Mouse (Mus musculus) right cerebral cortex, postnatal 4 days (tissue): ENCODE data around the gene Gm43064.

ENCODE experiments used
- DNase-seq: peaks from one replicate; pipeline ENCODE4 v3.0.0-alpha.2; 2022

Gene Gm43064

GRCm38 (mm10) chr3:103857036-103857805 is 47.8 kb downstream of the Gm43064 start:
- no peak for DNase-seq

- no peak for DNase-seq
Observed at GRCm38 (mm10) chr3:103857977-103858563, 48.7 kb downstream of the Gm43064 start.

GRCm38 (mm10) chr3:103858881-103859801 is 49.8 kb downstream of the Gm43064 start, which contains the start of gene Ptpn22:
Gene Ptpn22 (plus strand): TSS chr3:103859795.
- no peak for DNase-seq

GRCm38 (mm10) chr3:103859851-103860391 is 50.5 kb downstream of the Gm43064 start:
- no peak for DNase-seq

GRCm38 (mm10) chr3:103862721-103863220 is 53.4 kb downstream of the Gm43064 start:
- DNase-seq: no peak

GRCm38 (mm10) chr3:103864200-103864599 is 54.8 kb downstream of the Gm43064 start:
- DNase-seq: no peak

GRCm38 (mm10) chr3:103867424-103867971 is 58.1 kb downstream of the Gm43064 start:
- DNase-seq: no peak

- DNase-seq: no peak
Observed at GRCm38 (mm10) chr3:103868008-103868407, 58.6 kb downstream of the Gm43064 start.

GRCm38 (mm10) chr3:103872663-103873098 is 63.3 kb downstream of the Gm43064 start:
- DNase-seq: no peak

GRCm38 (mm10) chr3:103874329-103874728 is 65.0 kb downstream of the Gm43064 start:
- no peak for DNase-seq

GRCm38 (mm10) chr3:103885946-103886345 is 76.6 kb downstream of the Gm43064 start:
- no peak for DNase-seq

- DNase-seq: peak; percentile 30
Observed at GRCm38 (mm10) chr3:103887581-103887980, 78.2 kb downstream of the Gm43064 start.
